Mouse (Mus musculus) testis, postnatal 14 days (tissue): ENCODE results near the gene Mkln1.

Experiments
- DNase-seq: peaks from one replicate; pipeline ENCODE4 v3.0.0; 2021; ENCODE audit warnings: low spot score

The Mkln1 gene

DNA sequence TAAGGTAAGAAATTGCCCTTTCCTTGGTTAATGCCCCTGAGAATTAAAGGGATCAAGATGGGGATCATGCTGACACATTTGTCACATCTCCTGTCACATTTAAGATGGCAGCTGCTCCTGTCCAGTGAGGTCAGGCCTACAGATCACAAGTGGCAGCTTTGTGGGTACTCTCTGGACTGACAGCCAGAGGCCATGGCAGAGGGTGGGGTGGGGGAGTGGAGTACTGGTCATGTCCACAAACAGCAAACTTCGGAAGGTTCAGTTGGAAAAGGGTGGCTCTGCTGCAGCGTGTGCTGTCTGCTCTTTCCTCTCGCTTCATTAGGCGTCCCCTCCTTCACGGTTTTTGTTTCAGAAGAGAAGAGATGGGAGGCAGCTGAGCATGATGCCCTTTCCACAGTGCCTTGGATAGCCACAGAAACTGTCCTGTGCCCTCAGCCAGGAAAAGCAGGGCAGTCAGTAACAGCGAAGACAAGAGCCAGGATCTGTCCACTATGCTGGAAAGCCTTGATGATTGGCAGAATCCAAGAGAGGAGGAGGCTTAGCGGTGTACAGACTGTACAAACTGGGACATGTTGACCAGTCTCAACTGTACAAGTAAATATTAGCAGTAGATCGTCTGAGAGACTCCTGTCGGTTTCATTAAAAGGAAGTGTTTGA is 119.3 kb downstream of the Mkln1 start:
- DNase-seq = no peak

DNA sequence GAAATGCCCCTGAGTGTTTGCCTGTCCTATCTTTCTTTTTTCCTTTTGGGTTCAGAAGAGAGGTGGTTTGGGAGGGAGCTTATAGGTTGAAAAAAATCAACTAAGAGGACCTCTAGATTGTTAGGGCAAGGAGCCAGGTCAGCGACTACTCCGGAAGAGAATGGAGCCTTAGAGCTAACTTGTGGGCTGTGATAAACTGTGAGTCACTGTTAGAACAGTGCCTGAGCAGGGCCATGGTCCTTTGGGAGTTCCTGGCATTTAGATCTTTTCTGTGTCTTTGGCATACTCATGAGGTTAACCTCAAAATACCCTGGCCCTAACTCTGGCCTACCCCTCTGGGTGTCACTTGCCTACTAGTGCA is 119.8 kb downstream of the Mkln1 start:
- DNase-seq = no peak

DNA sequence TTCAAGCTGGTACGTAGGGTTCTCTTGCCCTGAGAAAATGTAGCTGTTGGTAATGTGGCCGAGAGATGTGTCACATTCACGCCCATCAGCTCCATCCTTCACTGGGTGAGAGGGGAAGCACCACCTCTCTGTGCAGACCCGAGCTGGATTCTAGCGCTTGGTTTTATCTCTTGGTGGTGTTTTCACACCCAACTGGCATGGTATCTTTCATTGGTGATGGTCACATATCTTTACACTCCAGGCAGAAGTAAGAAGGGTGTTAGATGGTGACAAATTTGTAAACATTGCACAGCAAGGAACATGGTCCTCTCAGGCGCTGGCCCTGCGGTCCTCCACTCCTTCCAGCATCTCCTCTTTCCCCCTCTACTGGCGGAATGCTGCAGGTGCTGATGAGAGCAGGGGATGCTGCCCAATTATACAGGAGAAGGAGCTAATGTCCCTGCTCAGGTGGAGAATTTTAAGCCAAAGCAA is 120.5 kb downstream of the Mkln1 start:
- DNase-seq = no peak

DNA sequence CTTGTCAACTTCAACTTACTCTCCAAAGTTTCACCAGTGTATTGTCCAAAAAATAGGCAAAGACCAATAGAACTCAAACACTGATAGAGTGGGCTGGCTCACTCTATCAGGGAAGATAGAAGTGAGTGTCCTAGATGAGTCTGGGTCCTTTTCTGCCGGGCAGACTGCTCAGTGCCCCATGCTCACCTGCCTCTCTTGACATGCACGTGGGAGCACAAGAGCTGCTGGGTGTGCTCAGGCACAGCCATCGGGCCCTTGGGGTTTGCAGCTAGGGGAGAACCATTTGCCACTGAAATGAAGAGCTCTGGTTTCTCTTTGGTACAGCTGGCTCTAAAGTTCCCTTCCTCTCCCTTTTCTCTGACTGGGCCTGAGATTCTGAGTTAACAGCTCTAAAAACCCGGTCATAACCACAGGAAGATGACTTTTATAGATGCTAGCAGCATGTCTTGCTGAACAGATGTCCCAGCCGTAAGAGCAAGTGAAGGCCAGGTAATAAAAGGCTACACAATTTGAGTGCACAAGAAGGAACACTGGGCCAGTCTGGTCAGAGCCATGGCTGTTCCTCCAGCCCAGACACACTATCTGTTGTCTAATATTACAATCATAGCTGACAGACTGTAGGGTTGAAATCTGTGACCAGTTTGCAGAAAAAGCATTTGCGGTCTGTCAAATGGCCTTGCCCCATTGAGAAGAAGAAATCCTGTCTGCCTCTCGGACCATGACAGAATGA is 122.1 kb downstream of the Mkln1 start:
- no peak for DNase-seq

DNA sequence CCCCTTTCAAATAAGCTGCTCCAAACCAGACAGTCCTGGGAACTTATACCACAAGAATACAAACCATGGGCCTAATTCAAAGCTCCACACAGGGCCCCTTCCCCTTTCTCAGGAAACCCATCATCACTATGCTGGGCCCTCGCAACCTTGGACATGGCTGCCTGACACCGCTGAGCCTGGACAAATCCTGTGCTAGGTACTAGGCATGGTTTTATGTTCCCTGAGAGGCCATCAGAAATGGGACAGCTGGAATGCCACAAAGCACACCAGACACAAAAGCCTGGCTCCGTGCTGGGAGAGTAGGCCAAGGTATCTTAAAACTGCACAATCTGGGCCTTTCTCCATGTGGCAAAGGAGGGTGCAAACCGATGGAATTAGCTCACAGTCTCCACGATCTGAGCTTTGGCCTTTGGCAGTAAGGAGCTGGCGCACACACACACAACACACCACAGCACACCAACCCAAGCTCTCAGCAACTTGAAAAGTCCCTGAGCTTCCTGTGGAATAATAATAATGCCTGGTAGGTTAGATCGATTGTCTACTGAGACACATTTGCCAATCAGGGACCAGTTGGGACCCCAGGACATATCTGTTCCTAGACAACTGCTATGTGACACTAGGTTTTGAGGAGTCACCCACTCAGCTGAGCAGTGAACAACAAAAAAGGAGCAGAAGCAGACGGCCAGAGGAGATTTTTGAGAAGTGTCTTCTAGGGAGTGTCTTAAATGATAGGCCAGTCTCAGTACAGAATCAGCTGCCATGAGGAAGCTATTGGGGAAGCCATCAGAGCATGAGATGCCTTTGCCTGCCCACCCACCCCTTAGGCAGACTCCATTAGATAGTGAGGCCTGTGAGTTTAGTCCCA is 123.2 kb downstream of the Mkln1 start:
- no peak for DNase-seq

DNA sequence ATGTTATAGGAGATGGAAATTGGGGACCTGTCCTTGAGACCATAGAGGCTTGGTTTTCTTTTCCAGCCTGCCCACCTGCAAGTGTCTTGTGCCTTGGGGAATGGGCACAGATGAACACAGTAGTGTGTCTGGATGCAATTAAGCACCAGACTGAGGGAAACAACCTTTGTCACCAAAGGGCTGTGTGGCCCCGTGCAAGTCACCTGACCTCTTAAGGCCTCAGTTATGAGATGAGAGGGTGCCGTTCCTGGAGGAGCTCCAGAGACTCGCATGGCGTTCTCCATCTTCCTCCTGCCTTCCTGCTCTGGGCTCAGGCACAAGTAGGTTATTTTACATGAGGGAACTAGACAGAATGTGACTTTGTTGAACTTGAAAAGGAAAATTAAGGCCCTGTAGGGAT is 123.9 kb downstream of the Mkln1 start:
- no peak for DNase-seq

DNA sequence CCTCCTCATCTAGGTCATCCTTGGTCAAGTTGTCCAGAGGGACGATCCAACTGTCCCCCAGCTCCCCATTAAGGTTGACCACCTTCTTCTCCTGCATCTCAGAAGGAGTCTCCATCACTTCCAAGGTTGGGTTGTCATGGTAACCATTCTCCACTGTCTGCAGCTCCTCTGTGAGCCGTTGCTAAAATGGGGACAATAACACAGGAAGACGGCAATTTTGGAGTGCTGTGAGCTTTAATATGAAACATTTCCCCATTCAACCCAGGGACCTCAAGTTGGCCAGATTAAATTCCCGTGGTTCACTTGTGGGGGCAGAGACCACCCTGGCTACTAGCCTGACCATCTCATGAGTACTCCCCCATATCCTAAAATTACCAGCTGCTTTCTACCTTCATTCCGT is 124.5 kb downstream of the Mkln1 start:
- DNase-seq = no peak

DNA sequence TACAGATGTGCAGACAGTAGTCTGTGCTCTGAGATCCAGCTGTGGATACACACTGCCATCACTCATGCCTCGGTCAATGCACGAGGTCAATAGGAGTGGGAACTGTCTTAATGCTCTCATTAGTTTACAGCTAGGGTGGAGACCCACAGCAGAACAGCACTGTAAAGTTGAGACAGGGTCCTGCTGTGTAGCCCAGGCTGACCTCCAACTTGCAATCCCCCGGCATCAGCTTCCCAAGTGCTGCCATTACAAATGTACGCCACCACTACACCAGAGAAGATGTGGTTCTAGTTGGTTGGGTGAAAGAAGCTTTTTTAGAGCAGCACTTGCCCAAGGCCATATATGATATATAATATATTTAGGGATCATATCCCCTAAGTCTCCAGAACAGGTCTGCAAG is 125.1 kb downstream of the Mkln1 start:
- DNase-seq = no peak

DNA sequence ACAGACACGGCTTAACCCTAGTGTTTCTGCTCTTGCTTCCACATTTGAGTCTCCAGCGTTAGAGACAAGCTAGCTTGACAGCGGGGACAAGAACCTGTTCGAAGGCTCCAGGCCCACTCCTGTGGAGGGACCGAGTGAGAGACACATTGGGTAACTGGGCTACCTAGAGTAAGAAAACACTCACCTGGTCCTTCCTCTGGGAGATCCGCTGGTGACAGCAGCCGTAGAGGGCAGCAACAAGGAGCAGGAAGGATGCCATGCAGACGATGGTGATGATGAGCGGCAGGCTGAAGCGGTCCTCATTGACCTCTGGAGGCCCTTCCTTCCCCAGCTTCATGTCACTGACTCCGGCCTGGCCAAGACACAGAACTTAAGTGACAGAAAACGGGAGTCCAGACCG is 125.6 kb downstream of the Mkln1 start:
- no peak for DNase-seq

DNA sequence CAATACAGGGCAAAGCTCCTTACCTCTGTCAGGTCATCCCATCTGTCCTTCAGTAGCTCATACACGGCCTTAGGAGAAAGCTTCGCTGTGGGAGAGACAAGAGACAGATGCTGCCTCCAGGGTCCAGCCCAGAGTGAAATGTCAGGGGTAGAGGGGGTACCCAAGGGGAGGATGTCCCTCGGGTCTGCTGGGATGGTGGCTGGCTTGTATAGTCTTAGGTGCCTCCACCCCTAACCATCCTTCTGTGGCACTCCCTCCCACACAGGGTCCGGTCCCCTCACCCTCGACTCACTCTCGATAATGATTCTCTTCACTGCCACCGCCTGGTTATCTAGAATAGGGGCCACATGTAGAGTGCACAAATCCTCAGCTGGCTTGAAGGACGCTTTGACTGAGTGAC is 126.1 kb downstream of the Mkln1 start:
- DNase-seq = no peak

DNA sequence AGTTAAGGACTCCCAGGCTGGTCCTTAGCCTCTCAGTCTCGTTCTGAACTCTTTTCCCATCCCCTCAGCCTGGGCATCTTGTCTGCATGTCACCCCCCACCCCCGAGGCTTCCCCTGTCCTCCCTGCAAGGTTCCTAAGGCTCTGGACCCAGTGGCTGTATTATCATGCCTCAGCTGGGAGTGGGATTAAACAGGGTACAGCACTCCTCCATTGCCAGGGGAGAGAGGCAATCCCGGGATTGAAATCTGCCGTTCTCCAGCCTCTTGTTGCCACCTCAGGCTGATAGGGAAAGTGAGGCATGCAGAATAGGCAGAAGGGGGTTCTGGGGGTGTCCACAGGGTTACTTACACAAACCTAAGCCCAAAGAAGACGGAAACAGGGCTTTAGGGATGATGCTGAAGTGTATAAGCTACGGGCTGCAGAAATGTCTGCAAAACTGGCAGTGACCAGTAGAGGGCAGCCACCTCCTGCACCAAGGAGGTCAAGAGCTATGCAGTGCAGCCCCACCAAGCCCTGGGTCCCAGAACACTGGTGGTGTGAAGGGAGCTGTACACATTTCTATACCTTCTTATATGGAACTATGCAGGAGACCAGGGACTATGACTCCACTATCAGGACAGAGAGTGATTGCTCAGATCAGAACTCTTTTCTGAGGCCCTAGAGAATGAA is 126.8 kb downstream of the Mkln1 start:
- no peak for DNase-seq

DNA sequence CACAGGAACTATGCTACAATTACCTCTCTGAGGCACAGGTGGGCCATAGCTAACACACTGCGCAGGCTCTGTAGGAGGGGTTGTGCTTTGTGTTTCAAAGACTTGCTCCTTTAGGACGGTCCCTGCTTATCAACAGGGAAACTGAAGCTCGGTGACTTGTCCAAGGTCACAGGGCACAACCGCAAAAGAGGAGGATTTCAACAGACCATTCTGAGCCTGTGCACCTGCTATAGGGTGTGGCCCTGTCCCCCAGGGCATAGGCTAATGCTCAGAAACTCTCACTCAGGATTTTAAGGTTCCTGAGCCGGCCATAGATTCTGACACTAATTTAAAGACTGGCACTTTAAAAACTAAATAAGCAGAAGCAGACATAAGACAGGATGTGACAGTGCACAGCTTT is 128.4 kb downstream of the Mkln1 start:
- no peak for DNase-seq

DNA sequence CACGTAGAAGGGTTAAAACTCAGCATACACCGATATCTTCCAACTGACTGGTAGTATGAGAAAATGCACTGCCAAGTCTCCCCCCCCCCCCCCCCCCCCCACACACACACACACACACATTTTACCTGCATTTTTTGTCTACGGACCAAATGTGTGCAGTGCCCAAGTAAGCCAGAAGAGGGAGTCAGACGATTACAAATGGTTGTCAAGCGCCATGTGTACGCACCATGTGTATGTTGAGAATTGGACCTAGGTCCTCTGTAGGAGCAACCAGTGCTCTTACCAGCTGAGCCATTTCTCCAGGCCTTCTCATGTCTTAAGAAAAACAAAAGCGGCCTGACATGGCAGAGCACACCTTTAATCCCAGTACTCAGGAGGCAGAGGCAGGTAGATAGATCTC is 129.4 kb downstream of the Mkln1 start:
- no peak for DNase-seq

DNA sequence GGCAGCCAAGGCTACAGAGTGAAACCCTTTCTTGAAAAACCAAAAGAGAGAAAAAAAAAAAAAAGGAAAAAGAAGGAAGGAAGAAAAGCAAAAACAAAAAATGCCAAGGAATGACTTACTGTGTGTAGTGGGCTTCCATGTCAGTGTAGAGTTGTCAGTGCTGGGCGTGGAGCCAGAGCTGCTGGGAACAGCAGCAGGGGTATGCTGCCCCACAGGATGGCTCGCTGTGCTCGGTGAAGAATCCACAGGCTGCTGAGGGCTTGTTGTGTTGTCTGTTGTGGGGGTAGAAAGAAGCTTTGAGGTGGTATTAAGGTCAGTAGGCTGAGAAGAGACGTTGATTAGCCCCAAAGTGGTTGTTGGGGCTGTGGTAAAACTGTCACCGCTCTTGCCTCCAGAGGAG is 129.8 kb downstream of the Mkln1 start:
- DNase-seq = no peak

DNA sequence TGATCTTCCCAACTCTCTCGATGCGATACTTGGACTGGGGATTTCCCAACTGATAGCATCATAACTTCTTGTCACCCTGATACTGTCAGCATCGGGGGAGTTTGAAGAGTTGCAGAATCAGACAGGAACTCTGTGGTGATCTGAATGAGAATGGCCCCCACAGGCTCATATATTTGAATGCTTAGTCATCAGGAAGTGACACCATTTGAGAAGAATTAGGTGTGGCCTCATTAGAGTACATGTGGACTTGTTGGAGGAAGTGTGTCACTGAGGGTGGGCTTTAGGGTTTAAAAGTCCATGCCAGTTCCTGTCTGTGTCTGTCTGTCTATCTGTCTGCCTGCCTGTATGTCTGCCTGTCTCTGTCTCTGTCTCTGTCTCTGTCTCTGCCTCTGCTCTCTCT is 133.3 kb downstream of the Mkln1 start:
- no peak for DNase-seq

DNA sequence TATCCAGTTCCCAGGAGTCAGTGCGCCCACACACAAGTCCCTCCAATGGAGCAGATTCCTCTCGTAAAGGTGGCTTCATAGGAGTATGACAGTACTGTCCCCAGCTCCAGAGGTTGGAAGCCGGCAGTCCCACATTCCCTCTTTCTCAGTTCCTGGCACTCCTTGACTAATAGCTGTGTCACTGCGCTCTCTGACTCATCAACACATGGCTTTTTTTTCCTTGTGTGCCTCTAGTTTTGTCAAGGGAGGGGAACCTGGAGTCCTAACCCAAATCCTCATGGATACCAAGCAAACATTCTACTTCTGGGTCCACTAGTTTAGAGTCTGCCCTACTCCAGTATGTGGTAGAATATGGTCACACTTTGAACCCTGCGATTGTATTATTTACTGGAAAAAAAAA is 136.2 kb downstream of the Mkln1 start:
- no peak for DNase-seq

DNA sequence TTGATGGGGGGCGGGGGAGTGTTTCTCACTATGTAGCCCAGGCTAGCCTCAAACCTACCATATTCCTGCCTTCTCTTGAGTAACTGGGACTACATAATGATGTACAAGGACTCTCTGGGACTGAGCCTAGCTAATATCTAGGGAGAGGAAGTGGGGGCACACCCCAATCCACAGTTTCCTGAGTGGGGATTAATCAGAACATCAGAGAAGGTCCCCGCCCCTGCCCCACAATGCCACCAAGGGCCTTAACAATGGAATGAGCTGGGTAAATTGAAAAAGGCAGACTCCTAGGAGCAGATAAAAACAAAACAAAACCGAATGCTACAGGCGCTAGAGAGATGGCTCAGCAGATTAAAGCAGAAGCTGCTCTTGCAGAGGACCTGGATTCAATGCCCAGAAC is 138.7 kb downstream of the Mkln1 start:
- no peak for DNase-seq

DNA sequence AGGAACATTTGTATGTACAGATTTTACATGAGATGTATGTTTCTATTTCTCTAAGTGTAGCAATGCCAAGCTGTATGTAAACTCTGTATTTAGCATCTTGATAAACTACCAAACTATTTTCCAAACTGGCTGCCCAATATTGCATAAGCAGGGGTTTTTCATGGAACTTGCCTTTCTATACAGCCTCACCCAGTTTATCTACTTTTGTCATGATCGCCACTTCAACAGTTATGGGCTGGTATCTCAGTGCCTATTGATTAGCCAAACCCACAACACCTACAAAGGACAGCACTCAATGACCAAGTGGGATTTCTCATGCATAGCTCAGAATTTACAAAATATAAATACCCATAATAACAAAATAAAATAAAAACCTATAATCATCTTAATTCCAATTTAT is 139.6 kb downstream of the Mkln1 start:
- DNase-seq = no peak

DNA sequence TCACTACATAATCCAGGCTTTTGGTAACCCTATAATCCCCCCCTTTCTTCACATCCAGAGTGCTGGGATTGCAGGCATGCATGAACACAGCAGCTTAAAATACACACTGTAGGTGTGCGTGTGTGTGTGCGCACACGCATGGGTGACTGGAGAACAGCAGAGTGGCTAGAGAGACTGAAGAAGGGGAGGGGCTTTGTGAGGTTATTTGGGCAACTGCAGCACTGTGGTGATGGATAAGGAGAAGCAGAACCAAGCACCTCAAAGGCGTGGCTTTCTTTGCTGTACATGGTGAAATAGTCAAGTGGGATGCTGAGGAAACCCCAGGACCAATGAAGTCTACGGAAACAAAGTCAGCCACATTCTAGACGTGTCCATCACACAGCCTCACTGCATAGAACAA is 141.5 kb downstream of the Mkln1 start:
- no peak for DNase-seq

DNA sequence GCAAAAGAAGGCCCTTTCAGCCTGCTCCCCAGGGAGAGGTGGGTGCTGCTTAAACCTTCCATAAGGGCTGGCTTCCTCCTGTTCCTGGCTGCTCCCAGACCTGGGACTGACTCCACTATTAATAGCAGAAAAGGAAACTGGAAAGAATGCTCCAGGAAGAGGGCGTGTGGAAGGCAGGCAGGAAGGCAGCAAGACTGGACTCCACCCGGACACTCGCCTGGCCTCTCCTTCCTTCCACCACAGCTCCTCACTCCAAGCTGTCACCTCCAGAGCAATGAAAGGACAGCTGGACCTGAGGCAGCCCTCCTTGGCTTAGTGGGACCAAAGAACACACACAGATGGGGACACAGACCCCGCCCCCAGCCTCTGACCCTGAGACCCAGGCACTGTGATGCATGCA is 145.8 kb downstream of the Mkln1 start:
- DNase-seq = no peak

DNA sequence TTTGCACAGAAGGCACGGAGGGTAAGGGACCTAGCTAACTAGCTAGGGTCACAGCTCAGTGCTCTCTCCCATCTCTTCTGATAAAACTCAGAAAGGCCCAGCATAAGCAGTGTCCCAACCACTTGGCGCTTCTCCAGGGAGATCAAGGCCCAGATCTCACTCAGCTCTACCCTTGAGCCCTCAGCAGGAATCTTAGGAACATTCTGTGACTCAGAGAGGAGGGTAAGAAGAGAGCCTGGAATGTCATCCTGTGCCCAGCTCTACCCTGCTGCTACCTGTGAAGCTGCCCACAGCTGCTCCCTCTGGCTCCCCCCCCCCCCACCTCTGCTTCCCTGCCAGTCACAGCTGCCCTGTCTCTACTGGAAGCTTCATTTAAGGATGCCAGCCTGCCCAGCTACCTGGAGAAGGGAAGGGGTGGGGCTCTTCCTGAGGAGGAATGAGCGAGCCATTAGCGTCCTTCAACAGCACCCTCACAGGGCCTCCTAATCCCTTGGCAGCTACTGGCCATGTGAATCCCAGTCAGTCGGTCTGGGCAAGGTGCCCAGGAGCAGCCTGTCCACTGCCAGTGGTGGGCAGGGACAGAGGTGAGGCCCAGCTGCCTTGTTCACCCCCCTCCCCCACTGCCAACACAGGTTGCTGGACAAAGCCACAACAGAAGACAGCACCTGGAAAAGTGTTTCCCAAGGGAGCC is 151.0 kb downstream of the Mkln1 start:
- DNase-seq = peak; percentile 56
